In genomic region chr3:28408859-28409459, GRCm38 (mm10) we compare ENCODE assay signal across 8 mouse cellular contexts.
DNase-seq lines count a peak whose midpoint lies in the region; ATAC-seq and TF ChIP-seq lines count a peak whose summit lies in the region.

No protein-coding gene starts in this region.

- no peaks in the 10 kb centered on the region for H3K79me2 ChIP-seq in liver, adult 2 months (ENCODE audit: control insufficient read depth, insufficient read depth, low read length)
- H3K79me2 ChIP-seq in myocyte (ENCODE audit: control insufficient read depth, insufficient read depth) = no peaks in the 10 kb centered on the region

- TF ChIP-seq POLR2A in liver, adult 2 months (IDR thresholded peaks at IDR 0.05; ENCODE audit: extremely low read depth, insufficient read depth, low read length) = no peak
- no peak for TF ChIP-seq POLR2A in myocyte (IDR thresholded peaks at IDR 0.05; ENCODE audit: insufficient read length, low read depth)

- DNase-seq in urinary bladder, postnatal 25 days (ENCODE audit: low spot score) = peak; percentile 10
- DNase-seq in urinary bladder, postnatal 10 days (ENCODE audit: low spot score) = no peak
- DNase-seq in kidney, postnatal 10 days = peak; percentile 69
- peak; percentile 12 for DNase-seq in liver, adult 2 months (ENCODE audit: extremely low read depth, low read depth, low spot score)
- DNase-seq in testis, postnatal 14 days (ENCODE audit: low spot score) = peak; percentile 77

- H3K27me3 ChIP-seq in forebrain, embryonic 15.5 days = no peaks in the 10 kb centered on the region
- no peaks in the 10 kb centered on the region for H3K27me3 ChIP-seq in heart, embryonic 16.5 days (ENCODE audit: control insufficient read depth, insufficient read depth, low read length)
- H3K27me3 ChIP-seq in liver, adult 2 months (ENCODE audit: control insufficient read depth, insufficient read depth, low read length) = no peaks in the 10 kb centered on the region
- H3K27me3 ChIP-seq in myocyte (ENCODE audit: control insufficient read depth, insufficient read depth, insufficient read length) = no peaks in the 10 kb centered on the region

- no peaks in the 10 kb centered on the region for H3K9me3 ChIP-seq in forebrain, embryonic 15.5 days
- H3K9me3 ChIP-seq in heart, embryonic 16.5 days (replicated peaks; ENCODE audit: control insufficient read depth, low read length) = no peaks in the 10 kb centered on the region; the same call in 1 of the 2 replicates

- peak overlapping the region; percentile 79 for H3K27ac ChIP-seq in forebrain, embryonic 15.5 days (replicated peaks)
- H3K27ac ChIP-seq in heart, embryonic 16.5 days (ENCODE audit: low read length) = 0 out of 2 replicates have a peak overlapping the region, but pooled peaks have one; percentile 53
- H3K27ac ChIP-seq in liver, adult 2 months (replicated peaks; ENCODE audit: insufficient read depth, low read depth, low read length) = no peak overlapping the region

- H3K4me3 ChIP-seq in forebrain, embryonic 15.5 days = no peak overlapping the region
- H3K4me3 ChIP-seq in heart, embryonic 16.5 days (ENCODE audit: low read length) = no peak overlapping the region
- H3K4me3 ChIP-seq in liver, adult 2 months (ENCODE audit: insufficient read depth, low read depth, low read length) = no peak overlapping the region
- H3K4me3 ChIP-seq in myocyte = no peak overlapping the region

- ATAC-seq in forebrain, embryonic 15.5 days (replicated peaks) = peak; percentile 88
- ATAC-seq in heart, embryonic 16.5 days (replicated peaks; ENCODE audit: extremely low read depth, insufficient read depth, low FRiP score) = peak; percentile 73

- 0 out of 2 replicates have a peak overlapping the region, but pooled peaks have one; percentile 30 for H3K9ac ChIP-seq in forebrain, embryonic 15.5 days (replicated peaks)
- H3K9ac ChIP-seq in heart, embryonic 16.5 days (ENCODE audit: low read length) = no peak overlapping the region
- no peak overlapping the region for H3K9ac ChIP-seq in liver, adult 2 months (ENCODE audit: low read depth, low read length)

- H3K4me2 ChIP-seq in forebrain, embryonic 15.5 days (replicated peaks) = 0 out of 2 replicates have a peak overlapping the region, but pooled peaks have one; percentile 9
- no peak overlapping the region for H3K4me2 ChIP-seq in heart, embryonic 16.5 days (ENCODE audit: low read depth, low read length)
- peak overlapping the region; percentile 36 for H3K4me2 ChIP-seq in myocyte (ENCODE audit: low read depth)

- H3K36me3 ChIP-seq in forebrain, embryonic 15.5 days = no peaks in the 10 kb centered on the region
- H3K36me3 ChIP-seq in heart, embryonic 16.5 days (ENCODE audit: control insufficient read depth, insufficient read depth) = no peaks in the 10 kb centered on the region
- no peaks in the 10 kb centered on the region for H3K36me3 ChIP-seq in liver, adult 2 months (ENCODE audit: control insufficient read depth, insufficient read depth, low read length)
- H3K36me3 ChIP-seq in myocyte (ENCODE audit: control insufficient read depth, insufficient read depth) = no peaks in the 10 kb centered on the region

- WGBS in forebrain, embryonic 15.5 days = 32% methylated on average over 12 of the region's 12 CpGs
- 51% methylated on average over 12 of the region's 12 CpGs for WGBS in heart, embryonic 16.5 days
- 65% methylated on average over 12 of the region's 12 CpGs for WGBS in liver, adult 2 months

- no peak overlapping the region for H3ac ChIP-seq in myocyte (ENCODE audit: control insufficient read depth, insufficient read length)

- H3K4me1 ChIP-seq in forebrain, embryonic 15.5 days = peaks cover 41% of the 10 kb centered on the region
- H3K4me1 ChIP-seq in heart, embryonic 16.5 days (ENCODE audit: control insufficient read depth, insufficient read depth, low read length) = peaks cover 10% of the 10 kb centered on the region; the same call in 1 of the 2 replicates
- H3K4me1 ChIP-seq in liver, adult 2 months (ENCODE audit: control insufficient read depth, insufficient read depth, low read length) = no peaks in the 10 kb centered on the region

- TF ChIP-seq CTCF in liver, adult 2 months (IDR thresholded peaks at IDR 0.05; ENCODE audit: low read depth, low read length) = no peak

TF ChIP-seq in myocyte, 11 proteins besides CTCF, POLR2A, EP300 and RAD21:
- TF ChIP-seq POLR2AphosphoS2 (IDR thresholded peaks at IDR 0.05; ENCODE audit: insufficient read length, low read depth) = no peak
- no peak for TF ChIP-seq MYOD1 (IDR thresholded peaks at IDR 0.05; ENCODE audit: control insufficient read depth in 1 of 3, insufficient read length in 2 of 3, low read depth in 2 of 3)
- no peak for TF ChIP-seq REST (IDR thresholded peaks at IDR 0.05; ENCODE audit: insufficient read depth, insufficient read length)
- no peak for TF ChIP-seq E2F4 (IDR thresholded peaks at IDR 0.05; ENCODE audit: insufficient read depth)
- TF ChIP-seq USF1 (IDR thresholded peaks at IDR 0.05; ENCODE audit: low read depth) = no peak
- no peak for TF ChIP-seq TCF3 (IDR thresholded peaks at IDR 0.05; ENCODE audit: insufficient read length, low read depth)
- TF ChIP-seq MYOG (IDR thresholded peaks at IDR 0.05; ENCODE audit: control insufficient read depth in 1 of 3, insufficient read depth in 1 of 3, insufficient read length in 2 of 3, low read depth in 2 of 3) = no peak
- no peak for TF ChIP-seq SRF (IDR thresholded peaks at IDR 0.05; ENCODE audit: control insufficient read depth, insufficient read length, low read depth)
- TF ChIP-seq TCF12 (IDR thresholded peaks at IDR 0.05; ENCODE audit: insufficient read depth, poor library complexity, severe bottlenecking) = no peak
- TF ChIP-seq CEBPB (IDR thresholded peaks at IDR 0.05; ENCODE audit: insufficient read depth, poor library complexity, severe bottlenecking) = no peak
